Mouse (Mus musculus) limb, embryonic 12.5 days (tissue): Measurements from ENCODE around the gene Bricd5. TPM values are rescaled to one million over a fixed set of nuclear protein-coding genes. Genes with fewer than 3 reads are reported as not detected.
"Not testable (repeated sequence)": the region's sequence is repeated elsewhere in the genome, so short reads cannot be mapped to it uniquely, and the experiment has no call there.

ENCODE experiments used
- ATAC-seq: fragments of 200-750 bp; cut with Nextera tagmentation; 2 replicates; pipeline ENCODE4 v1.8.0; 2017; ENCODE audit warnings: low read depth, moderate TSS enrichment; ENCODE audit not compliant: insufficient number of reproducible peaks, insufficient read depth, low FRiP score, low TSS enrichment
- H3K27ac ChIP-seq: fragments of 300-500 bp; sonication (generic); 2 replicates; pipeline ENCODE4 v1.5.1; 2016; ENCODE audit warnings: mild to moderate bottlenecking, moderate library complexity
- H3K27me3 ChIP-seq: fragments of 300-500 bp; sonication (generic); 2 replicates; pipeline ENCODE4 v1.6.1; 2016; ENCODE audit warnings: mild to moderate bottlenecking, moderate library complexity
- H3K36me3 ChIP-seq: fragments of 300-500 bp; sonication (generic); 2 replicates; pipeline ENCODE4 v1.6.1; 2016; ENCODE audit warnings: mild to moderate bottlenecking, moderate library complexity
- H3K4me1 ChIP-seq: fragments of 300-500 bp; sonication (generic); replicated peaks from 2 replicates; pipeline ENCODE4 v1.6.1; 2016
- H3K4me2 ChIP-seq: fragments of 300-500 bp; sonication (generic); 2 replicates; pipeline ENCODE4 v1.6.1; 2016; ENCODE audit warnings: mild to moderate bottlenecking, moderate library complexity
- H3K4me3 ChIP-seq: fragments of 300-500 bp; sonication (generic); replicated peaks from 2 replicates; pipeline ENCODE4 v1.5.1; 2016; ENCODE audit warnings: mild to moderate bottlenecking
- H3K9ac ChIP-seq: fragments of 300-500 bp; sonication (generic); replicated peaks from 2 replicates; pipeline ENCODE4 v1.6.1; 2016; ENCODE audit warnings: mild to moderate bottlenecking, moderate library complexity
- H3K9me3 ChIP-seq: fragments of 300-500 bp; sonication (generic); 2 replicates; pipeline ENCODE4 v1.6.1; 2016; ENCODE audit warnings: mild to moderate bottlenecking, moderate library complexity
- WGBS: fragments of 180-500 bp; shearing (Covaris S2); methylation state at CpG from one replicate; pipeline ENCODE4 v1.1.7; 2016; 5-methylcytosine and 5-hydroxymethylcytosine counted together
- polyA plus RNA-seq: library from polyadenylated mRNA; unstranded; fragments of >200 nt; fragmentation: Nextera tagmentation; extraction: Ambion mirVana; gene quantifications from 2 replicates; pipeline ENCODE4 v1.2.1, GENCODE M21; 2016

Bricd5 gene
- not detected in 2 replicates for polyA plus RNA-seq

GRCm38 (mm10) chr17:24473612-24474275, at the start of gene Bricd5:
Gene Bricd5 (plus strand): TSS chr17:24473884.
- H3K4me1 ChIP-seq: peaks cover 43% of the 10 kb centered on the region

DNA sequence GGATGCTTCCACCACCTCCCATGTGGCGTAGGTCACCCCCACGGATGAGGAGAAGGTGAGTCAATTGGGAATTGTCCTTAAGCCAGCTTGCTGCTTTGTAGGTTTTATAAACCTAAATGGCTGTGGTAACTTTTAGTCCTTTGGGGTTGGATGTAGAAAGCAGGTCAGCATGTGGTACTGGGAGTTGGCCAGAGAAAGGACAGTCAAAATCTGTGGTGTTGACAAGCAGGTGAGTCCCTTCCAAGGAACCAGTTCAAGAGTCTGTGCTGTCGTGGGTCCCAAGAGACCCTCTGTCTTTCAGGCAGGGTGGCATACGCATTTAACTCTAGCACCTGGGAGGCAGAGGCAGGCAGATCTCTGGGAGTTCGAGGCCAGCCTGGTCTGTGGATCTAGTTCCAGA, 49.2 kb upstream of the Bricd5 start:
- H3K27ac ChIP-seq: no peak overlapping the region
- H3K4me1 ChIP-seq: peaks cover 8% of the 10 kb centered on the region
- H3K27me3 ChIP-seq: no peaks in the 10 kb centered on the region
- H3K4me2 ChIP-seq: no peak overlapping the region
- WGBS: 95% methylated on average over 5 of the region's 5 CpGs
- no peaks in the 10 kb centered on the region for H3K9me3 ChIP-seq
- no peak overlapping the region for H3K4me3 ChIP-seq
- no peak overlapping the region for H3K9ac ChIP-seq
- no peak for ATAC-seq
- peaks cover 59% of the 10 kb centered on the region for H3K36me3 ChIP-seq

More at GRCm38 (mm10) chr17:24473612-24474275, at the start of gene Bricd5:
- H3K36me3 ChIP-seq: peaks cover 57% of the 10 kb centered on the region
- peak within 1 kb of the TSS; percentile 98; the same call in 1 of the 2 replicates for H3K4me2 ChIP-seq
- WGBS: 78% methylated on average over 6 of the region's 6 CpGs
- no peaks in the 10 kb centered on the region for H3K27me3 ChIP-seq
- no peak within 1 kb of the TSS; the same call in 1 of the 2 replicates for H3K9ac ChIP-seq
- no peak for ATAC-seq
- peak within 1 kb of the TSS; percentile 66 for H3K27ac ChIP-seq
- no peak within 1 kb of the TSS for H3K4me3 ChIP-seq
- H3K9me3 ChIP-seq: no peaks in the 10 kb centered on the region

GRCm38 (mm10) chr17:24425326-24425725, 48.4 kb upstream of the Bricd5 start:
- H3K27me3 ChIP-seq, H3K4me3 ChIP-seq, H3K4me2 ChIP-seq, H3K9ac ChIP-seq, H3K27ac ChIP-seq, H3K9me3 ChIP-seq, ATAC-seq: not testable (repeated sequence)
- H3K36me3 ChIP-seq: peaks cover 50% of the 10 kb centered on the region
- peaks cover 13% of the 10 kb centered on the region for H3K4me1 ChIP-seq
- WGBS: 94% methylated on average over 6 of the region's 8 CpGs

DNA sequence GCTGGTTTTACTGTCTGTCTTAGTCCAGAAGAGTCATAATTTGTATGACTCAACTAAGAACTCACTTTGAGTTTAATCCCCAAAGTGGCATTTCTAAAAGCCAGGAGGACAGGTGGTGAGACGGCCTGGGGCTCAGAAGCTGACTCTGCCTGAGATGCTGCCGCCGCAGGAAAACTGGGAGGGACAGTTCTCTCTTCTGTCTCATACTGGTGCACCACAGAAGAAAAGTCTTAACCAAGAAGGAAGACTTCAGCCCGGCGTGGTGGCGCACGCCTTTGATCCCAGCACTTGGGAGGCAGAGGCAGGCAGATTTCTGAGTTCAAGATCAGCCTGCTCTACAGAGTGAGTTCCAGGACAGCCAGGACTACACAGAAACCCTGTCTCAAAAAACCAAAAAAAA, 47.8 kb upstream of the Bricd5 start:
- no peak for ATAC-seq
- H3K9ac ChIP-seq: no peak overlapping the region
- peaks cover 45% of the 10 kb centered on the region for H3K36me3 ChIP-seq
- H3K27ac ChIP-seq: peak overlapping the region; percentile 98
- H3K9me3 ChIP-seq: no peaks in the 10 kb centered on the region
- no peak overlapping the region for H3K4me3 ChIP-seq
- no peak overlapping the region for H3K4me2 ChIP-seq
- peaks cover 19% of the 10 kb centered on the region for H3K4me1 ChIP-seq
- no peaks in the 10 kb centered on the region for H3K27me3 ChIP-seq
- WGBS: 88% methylated on average over 7 of the region's 7 CpGs

DNA sequence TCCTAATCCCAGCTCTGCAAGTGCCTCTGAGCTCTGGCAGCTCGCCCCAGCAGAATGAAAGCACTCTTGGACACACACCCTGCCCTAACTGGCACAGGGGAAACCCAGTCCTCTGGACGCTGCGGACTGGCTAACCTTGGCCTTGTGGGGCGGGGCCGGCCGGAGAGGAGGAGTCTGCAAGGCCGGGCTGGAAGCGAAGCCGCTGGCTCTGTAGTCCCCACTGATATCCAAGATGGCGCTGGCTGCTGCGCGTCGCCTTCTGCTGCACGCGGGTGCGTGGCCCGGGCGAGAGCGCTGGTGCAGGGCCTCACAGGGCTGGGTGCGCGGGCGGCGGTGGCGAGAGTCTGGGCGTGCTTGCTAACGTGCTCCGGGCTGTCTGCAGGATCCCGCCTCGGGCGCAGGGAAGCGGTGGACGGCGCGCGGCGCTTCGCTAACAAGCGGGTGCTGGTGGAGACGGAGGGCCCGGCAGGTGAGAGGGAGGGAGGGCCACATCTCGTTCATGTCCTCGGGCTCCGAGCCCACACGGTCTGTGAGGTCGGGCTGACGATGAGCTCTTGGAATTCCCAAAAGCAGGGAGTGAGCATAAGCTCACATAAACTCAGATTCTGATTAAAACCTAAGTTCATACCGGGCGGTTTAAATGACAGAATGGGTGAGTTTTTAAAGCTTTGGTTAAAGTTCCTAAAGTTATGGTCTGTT, 47.1 kb upstream of the Bricd5 start, which contains the start of gene Eci1:
Eci1 (plus strand) TSS at position 171 of the 699 bp plus-strand sequence.
- H3K27ac ChIP-seq: peak within 1 kb of the TSS; percentile 98
- H3K9ac ChIP-seq: peak within 1 kb of the TSS; percentile 93
- H3K36me3 ChIP-seq: peaks cover 38% of the 10 kb centered on the region
- H3K9me3 ChIP-seq: no peaks in the 10 kb centered on the region
- under 1% methylated on average over 48 of the region's 48 CpGs for WGBS
- H3K4me2 ChIP-seq: peak within 1 kb of the TSS; percentile 65
- peaks cover 20% of the 10 kb centered on the region for H3K4me1 ChIP-seq
- H3K4me3 ChIP-seq: peak within 1 kb of the TSS; percentile 71
- H3K27me3 ChIP-seq: no peaks in the 10 kb centered on the region
- peak; percentile 94 for ATAC-seq

GRCm38 (mm10) chr17:24427170-24427557, 46.5 kb upstream of the Bricd5 start:
- Histone ChIP-seq H3K36me3 (peaks cover 32% of the 10 kb centered on the region), H3K9me3 (no peaks in the 10 kb centered on the region), H3K4me1 (peaks cover 20% of the 10 kb centered on the region), H3K27me3 (no peaks in the 10 kb centered on the region), H3K4me2 (peak overlapping the region; percentile 65), H3K27ac (peak overlapping the region; percentile 98), H3K9ac (peak overlapping the region; percentile 93), H3K4me3 (peak overlapping the region; percentile 71)
- no peak for ATAC-seq
- WGBS: 7% methylated on average over 8 of the region's 8 CpGs

GRCm38 (mm10) chr17:24429201-24429983, 44.3 kb upstream of the Bricd5 start:
- Histone ChIP-seq H3K27me3 (no peaks in the 10 kb centered on the region), H3K36me3 (peaks cover 27% of the 10 kb centered on the region), H3K4me3 (no peak overlapping the region), H3K9me3 (no peaks in the 10 kb centered on the region), H3K27ac (no peak overlapping the region), H3K9ac (no peak overlapping the region), H3K4me1 (peaks cover 20% of the 10 kb centered on the region), H3K4me2 (no peak overlapping the region)
- no peak for ATAC-seq
- 82% methylated on average over 14 of the region's 14 CpGs for WGBS

GRCm38 (mm10) chr17:24437016-24437415, 36.7 kb upstream of the Bricd5 start:
- H3K4me2 ChIP-seq: no peak overlapping the region
- no peak overlapping the region for H3K27ac ChIP-seq
- no peaks in the 10 kb centered on the region for H3K27me3 ChIP-seq
- peaks cover 92% of the 10 kb centered on the region for H3K36me3 ChIP-seq
- H3K4me1 ChIP-seq: no peaks in the 10 kb centered on the region
- ATAC-seq: peak; percentile 67; the same call in 1 of the 2 replicates
- WGBS: 79% methylated on average over 5 of the region's 5 CpGs
- no peaks in the 10 kb centered on the region for H3K9me3 ChIP-seq
- H3K9ac ChIP-seq: no peak overlapping the region
- H3K4me3 ChIP-seq: no peak overlapping the region

GRCm38 (mm10) chr17:24440377-24440776, 33.3 kb upstream of the Bricd5 start:
- Histone ChIP-seq H3K36me3 (peaks cover 97% of the 10 kb centered on the region), H3K9ac (no peak overlapping the region), H3K4me3 (no peak overlapping the region), H3K27ac (no peak overlapping the region), H3K4me1 (no peaks in the 10 kb centered on the region), H3K27me3 (no peaks in the 10 kb centered on the region), H3K4me2 (no peak overlapping the region), H3K9me3 (no peaks in the 10 kb centered on the region)
- ATAC-seq: no peak
- 92% methylated on average over 8 of the region's 8 CpGs for WGBS

GRCm38 (mm10) chr17:24441148-24441547, 32.5 kb upstream of the Bricd5 start:
- no peak overlapping the region for H3K27ac ChIP-seq

DNA sequence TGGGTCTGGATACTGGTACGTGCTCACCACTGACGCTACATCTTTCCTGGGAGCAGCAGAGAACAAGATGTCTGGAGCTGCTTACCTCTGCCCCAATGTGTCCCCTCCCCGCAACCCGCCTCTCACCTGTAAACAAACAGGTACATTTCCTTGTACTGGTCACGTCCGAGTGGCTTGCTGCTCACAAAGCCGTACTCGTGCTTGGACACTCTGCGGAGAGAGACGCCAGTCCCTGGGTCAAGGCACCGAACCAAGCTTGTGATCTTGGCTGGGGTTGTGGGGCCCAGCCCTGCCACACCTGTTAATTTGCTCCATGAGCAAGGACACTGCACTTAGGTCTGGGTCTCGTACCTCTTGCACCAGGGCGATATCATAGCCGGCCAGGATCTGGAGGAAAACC, 31.6 kb upstream of the Bricd5 start:
- ATAC-seq: no peak
- Histone ChIP-seq H3K4me1 (no peaks in the 10 kb centered on the region), H3K9ac (no peak overlapping the region), H3K27ac (no peak overlapping the region), H3K27me3 (no peaks in the 10 kb centered on the region), H3K9me3 (no peaks in the 10 kb centered on the region), H3K4me2 (no peak overlapping the region), H3K36me3 (peaks cover 97% of the 10 kb centered on the region), H3K4me3 (no peak overlapping the region)
- 89% methylated on average over 14 of the region's 14 CpGs for WGBS

More at GRCm38 (mm10) chr17:24441148-24441547, 32.5 kb upstream of the Bricd5 start:
- ATAC-seq: no peak
- no peaks in the 10 kb centered on the region for H3K4me1 ChIP-seq
- no peaks in the 10 kb centered on the region for H3K27me3 ChIP-seq
- 54% methylated on average over 2 of the region's 2 CpGs for WGBS
- H3K36me3 ChIP-seq: peaks cover 97% of the 10 kb centered on the region
- no peak overlapping the region for H3K9ac ChIP-seq
- no peak overlapping the region for H3K4me3 ChIP-seq
- no peak overlapping the region for H3K4me2 ChIP-seq
- no peaks in the 10 kb centered on the region for H3K9me3 ChIP-seq
